Mouse (Mus musculus): Measurements from ENCODE around the gene Wipf1. TPM values are rescaled to one million over a fixed set of nuclear protein-coding genes. Genes with fewer than 3 reads are reported as not detected.

The Wipf1 gene
- polyA plus RNA-seq, 1 experiment = 16.1 TPM

DNA sequence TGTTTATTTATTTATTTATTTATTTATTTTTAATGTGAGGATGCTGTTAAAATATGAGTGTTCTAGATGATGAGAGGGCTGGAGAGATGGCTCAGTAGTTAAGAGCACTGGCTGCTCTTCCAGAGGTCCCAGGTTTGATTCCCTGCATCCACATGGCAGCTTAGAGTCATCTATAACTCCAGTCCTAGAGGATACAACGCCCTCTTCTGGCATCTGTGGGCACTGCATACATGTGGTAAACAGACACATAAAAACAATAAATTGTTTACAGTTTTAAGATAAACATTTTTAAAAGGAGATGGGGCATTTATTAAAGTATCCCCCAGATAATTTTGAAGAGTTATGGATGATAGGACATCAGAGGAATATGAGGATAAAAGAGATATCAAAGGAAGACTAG lies 10.2 kb upstream of the Wipf1 start:
- no peaks in the 10 kb centered on the region for H3K27me3 ChIP-seq (ENCODE audit: control insufficient read depth, insufficient read depth, insufficient read length)
- H3K79me3 ChIP-seq (ENCODE audit: low read depth) = no peaks in the 10 kb centered on the region
- H3K36me3 ChIP-seq (ENCODE audit: control insufficient read depth, insufficient read depth) = no peaks in the 10 kb centered on the region
- no peak overlapping the region for H3K4me3 ChIP-seq (ENCODE audit: insufficient read depth, poor library complexity, severe bottlenecking)
- H3K79me2 ChIP-seq (ENCODE audit: control insufficient read depth, insufficient read depth) = no peaks in the 10 kb centered on the region
- no peak for TF ChIP-seq MAX (IDR thresholded peaks at IDR 0.05)
- no peak for TF ChIP-seq CTCF (IDR thresholded peaks at IDR 0.05; ENCODE audit: control insufficient read depth, insufficient read depth, insufficient read length)
- no peak for TF ChIP-seq CEBPB (IDR thresholded peaks at IDR 0.05; ENCODE audit: low read depth)
- no peak for TF ChIP-seq MYOD1 (IDR thresholded peaks at IDR 0.05; ENCODE audit: control insufficient read depth, insufficient read length, low read depth)
- no peak for TF ChIP-seq USF1 (IDR thresholded peaks at IDR 0.05; ENCODE audit: low read depth)
- TF ChIP-seq MYOG (IDR thresholded peaks at IDR 0.05; ENCODE audit: control insufficient read depth, extremely low read depth, insufficient read length) = no peak
- TF ChIP-seq FOSL1 (IDR thresholded peaks at IDR 0.05; ENCODE audit: insufficient read depth, low read length, poor library complexity, severe bottlenecking) = no peak
- H3ac ChIP-seq (ENCODE audit: control insufficient read depth, insufficient read length, low read depth) = no peak overlapping the region

DNA sequence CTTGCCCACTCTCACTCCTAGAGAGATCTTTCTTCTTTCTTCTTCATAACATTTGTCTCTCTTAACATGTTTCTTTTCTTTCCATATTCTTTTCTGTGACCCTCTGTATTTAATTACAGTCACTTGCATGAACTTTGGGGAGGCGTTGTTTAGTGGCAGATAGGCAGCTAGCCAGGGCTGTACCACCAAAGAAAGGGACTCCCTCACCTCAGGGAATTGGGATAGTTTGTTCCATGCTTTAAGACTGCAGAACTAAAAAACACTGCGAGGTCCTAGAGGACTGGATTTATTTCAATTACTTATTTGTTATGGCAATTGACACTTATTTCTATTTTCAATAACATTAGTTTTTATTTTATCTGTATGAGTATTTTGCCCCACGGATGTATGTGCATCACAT lies 9.6 kb upstream of the Wipf1 start:
- Histone ChIP-seq H3K27me3 (ENCODE audit: control insufficient read depth, insufficient read depth, insufficient read length) (no peaks in the 10 kb centered on the region), H3ac (ENCODE audit: control insufficient read depth, insufficient read length, low read depth) (no peak overlapping the region), H3K4me3 (ENCODE audit: insufficient read depth, poor library complexity, severe bottlenecking) (no peak overlapping the region), H3K79me3 (ENCODE audit: low read depth) (no peaks in the 10 kb centered on the region), H3K79me2 (ENCODE audit: control insufficient read depth, insufficient read depth) (no peaks in the 10 kb centered on the region), H3K36me3 (ENCODE audit: control insufficient read depth, insufficient read depth) (no peaks in the 10 kb centered on the region)
- TF ChIP-seq MYOG (IDR thresholded peaks at IDR 0.05; ENCODE audit: control insufficient read depth, extremely low read depth, insufficient read length) (no peak), USF1 (IDR thresholded peaks at IDR 0.05; ENCODE audit: low read depth) (no peak), CEBPB (IDR thresholded peaks at IDR 0.05; ENCODE audit: low read depth) (no peak), CTCF (IDR thresholded peaks at IDR 0.05; ENCODE audit: control insufficient read depth, insufficient read depth, insufficient read length) (no peak)

DNA sequence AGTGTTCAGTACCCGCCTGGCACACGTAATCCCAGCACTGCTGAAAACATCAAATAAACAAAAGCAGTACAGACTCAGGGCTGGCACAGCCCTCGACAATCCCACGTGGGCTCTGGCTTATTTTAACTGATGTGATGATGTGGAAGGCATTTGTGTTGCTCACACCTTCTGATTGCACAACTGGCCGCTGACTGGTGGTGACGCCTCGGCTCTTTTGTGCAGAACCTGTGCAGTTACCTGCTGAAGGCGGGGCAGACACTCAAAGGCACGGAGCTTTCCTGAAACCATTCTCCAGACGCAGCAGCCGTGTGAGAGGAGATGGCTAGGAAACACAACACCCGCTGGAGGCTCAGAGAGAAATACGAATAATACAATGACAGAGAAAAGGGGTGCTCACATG lies 9.1 kb upstream of the Wipf1 start:
- H3K36me3 ChIP-seq (ENCODE audit: control insufficient read depth, insufficient read depth) = no peaks in the 10 kb centered on the region
- H3ac ChIP-seq (ENCODE audit: control insufficient read depth, insufficient read length, low read depth) = no peak overlapping the region
- no peak for TF ChIP-seq CTCF (IDR thresholded peaks at IDR 0.05; ENCODE audit: control insufficient read depth, insufficient read depth, insufficient read length)
- no peak for TF ChIP-seq MYOG (IDR thresholded peaks at IDR 0.05; ENCODE audit: control insufficient read depth, extremely low read depth, insufficient read length)
- no peak for TF ChIP-seq FOSL1 (IDR thresholded peaks at IDR 0.05; ENCODE audit: insufficient read depth, low read length, poor library complexity, severe bottlenecking)
- peak; percentile 14 for TF ChIP-seq CEBPB (IDR thresholded peaks at IDR 0.05; ENCODE audit: low read depth)
- TF ChIP-seq MYOD1 (IDR thresholded peaks at IDR 0.05; ENCODE audit: control insufficient read depth, insufficient read length, low read depth) = no peak
- TF ChIP-seq MAX (IDR thresholded peaks at IDR 0.05) = no peak
- TF ChIP-seq USF1 (IDR thresholded peaks at IDR 0.05; ENCODE audit: low read depth) = no peak
- H3K79me2 ChIP-seq (ENCODE audit: control insufficient read depth, insufficient read depth) = no peaks in the 10 kb centered on the region
- H3K27me3 ChIP-seq (ENCODE audit: control insufficient read depth, insufficient read depth, insufficient read length) = no peaks in the 10 kb centered on the region
- no peaks in the 10 kb centered on the region for H3K79me3 ChIP-seq (ENCODE audit: low read depth)
- no peak overlapping the region for H3K4me3 ChIP-seq (ENCODE audit: insufficient read depth, poor library complexity, severe bottlenecking)

DNA sequence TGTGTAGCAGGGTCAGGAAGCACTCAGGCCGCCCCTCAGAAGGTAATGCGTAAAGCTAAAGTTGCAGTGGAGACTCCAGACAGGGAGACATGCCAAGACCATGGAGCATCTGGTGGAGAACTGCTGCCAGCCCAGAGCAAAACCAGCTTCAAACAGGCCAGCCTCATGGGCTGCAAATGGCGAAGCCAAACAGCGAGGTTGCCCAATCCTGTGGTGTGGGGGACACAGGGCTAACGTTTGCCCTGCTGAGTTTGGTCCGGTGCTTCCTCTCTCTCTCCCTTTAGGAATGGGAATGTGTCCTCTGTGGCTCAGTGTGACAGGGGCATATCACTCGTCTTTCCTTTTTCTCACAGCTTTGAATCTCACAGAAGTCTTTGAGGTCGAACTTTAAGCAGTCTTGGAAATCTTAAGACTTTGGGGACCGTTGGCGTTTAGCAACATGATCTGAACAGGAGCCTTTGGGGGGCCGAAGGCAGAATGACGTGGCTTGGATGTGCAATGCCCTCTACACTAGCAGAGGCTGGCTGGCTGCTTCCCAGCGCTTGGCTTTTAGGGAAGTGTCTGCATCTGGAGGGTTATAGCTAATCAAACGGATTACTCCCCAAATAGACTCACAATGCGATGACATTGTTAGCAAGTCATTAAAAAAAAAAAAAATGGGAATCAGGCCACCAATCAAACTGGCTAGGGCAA lies 6.7 kb upstream of the Wipf1 start:
- Histone ChIP-seq H3K79me2 (ENCODE audit: control insufficient read depth, insufficient read depth) (no peaks in the 10 kb centered on the region), H3K36me3 (ENCODE audit: control insufficient read depth, insufficient read depth) (no peaks in the 10 kb centered on the region), H3K4me3 (ENCODE audit: insufficient read depth, poor library complexity, severe bottlenecking) (no peak overlapping the region), H3ac (ENCODE audit: control insufficient read depth, insufficient read length, low read depth) (no peak overlapping the region), H3K79me3 (ENCODE audit: low read depth) (no peaks in the 10 kb centered on the region), H3K27me3 (ENCODE audit: control insufficient read depth, insufficient read depth, insufficient read length) (no peaks in the 10 kb centered on the region)
- TF ChIP-seq MYOG (IDR thresholded peaks at IDR 0.05; ENCODE audit: control insufficient read depth, extremely low read depth, insufficient read length) (no peak), USF1 (IDR thresholded peaks at IDR 0.05; ENCODE audit: low read depth) (no peak), MAX (IDR thresholded peaks at IDR 0.05) (no peak), MYOD1 (IDR thresholded peaks at IDR 0.05; ENCODE audit: control insufficient read depth, insufficient read length, low read depth) (no peak), CEBPB (IDR thresholded peaks at IDR 0.05; ENCODE audit: low read depth) (no peak), FOSL1 (IDR thresholded peaks at IDR 0.05; ENCODE audit: insufficient read depth, low read length, poor library complexity, severe bottlenecking) (no peak), CTCF (IDR thresholded peaks at IDR 0.05; ENCODE audit: control insufficient read depth, insufficient read depth, insufficient read length) (no peak)

DNA sequence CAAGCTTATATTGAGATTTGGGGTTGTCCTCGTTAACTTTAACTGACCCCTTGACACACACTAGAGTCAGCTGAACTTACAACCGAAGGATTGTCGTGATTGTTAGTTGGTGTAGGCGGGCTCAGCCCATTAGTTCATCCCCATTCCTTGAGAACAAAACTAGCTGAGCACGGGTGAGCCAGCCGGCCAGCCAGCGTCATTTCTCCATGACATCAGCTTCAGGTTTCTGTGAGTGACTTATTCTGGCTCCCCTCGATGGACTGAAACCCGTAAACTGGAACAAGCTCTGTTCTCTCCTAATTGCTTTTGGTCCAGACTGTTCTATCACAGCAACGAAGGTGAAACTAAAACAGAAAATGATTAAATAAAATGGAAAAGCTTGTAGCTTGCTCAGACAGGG lies 5.2 kb upstream of the Wipf1 start:
- H3K4me3 ChIP-seq (ENCODE audit: insufficient read depth, poor library complexity, severe bottlenecking) = no peak overlapping the region
- peaks cover 6% of the 10 kb centered on the region for H3K79me2 ChIP-seq (ENCODE audit: control insufficient read depth, insufficient read depth)
- H3K36me3 ChIP-seq (ENCODE audit: control insufficient read depth, insufficient read depth) = no peaks in the 10 kb centered on the region
- H3K79me3 ChIP-seq (ENCODE audit: low read depth) = no peaks in the 10 kb centered on the region
- no peak overlapping the region for H3ac ChIP-seq (ENCODE audit: control insufficient read depth, insufficient read length, low read depth)
- no peaks in the 10 kb centered on the region for H3K27me3 ChIP-seq (ENCODE audit: control insufficient read depth, insufficient read depth, insufficient read length)
- TF ChIP-seq CEBPB (IDR thresholded peaks at IDR 0.05; ENCODE audit: low read depth) = no peak
- TF ChIP-seq MYOG (IDR thresholded peaks at IDR 0.05; ENCODE audit: control insufficient read depth, extremely low read depth, insufficient read length) = no peak
- TF ChIP-seq MYOD1 (IDR thresholded peaks at IDR 0.05; ENCODE audit: control insufficient read depth, insufficient read length, low read depth) = no peak
- TF ChIP-seq FOSL1 (IDR thresholded peaks at IDR 0.05; ENCODE audit: insufficient read depth, low read length, poor library complexity, severe bottlenecking) = no peak
- no peak for TF ChIP-seq CTCF (IDR thresholded peaks at IDR 0.05; ENCODE audit: control insufficient read depth, insufficient read depth, insufficient read length)
- no peak for TF ChIP-seq USF1 (IDR thresholded peaks at IDR 0.05; ENCODE audit: low read depth)
- TF ChIP-seq MAX (IDR thresholded peaks at IDR 0.05) = no peak

DNA sequence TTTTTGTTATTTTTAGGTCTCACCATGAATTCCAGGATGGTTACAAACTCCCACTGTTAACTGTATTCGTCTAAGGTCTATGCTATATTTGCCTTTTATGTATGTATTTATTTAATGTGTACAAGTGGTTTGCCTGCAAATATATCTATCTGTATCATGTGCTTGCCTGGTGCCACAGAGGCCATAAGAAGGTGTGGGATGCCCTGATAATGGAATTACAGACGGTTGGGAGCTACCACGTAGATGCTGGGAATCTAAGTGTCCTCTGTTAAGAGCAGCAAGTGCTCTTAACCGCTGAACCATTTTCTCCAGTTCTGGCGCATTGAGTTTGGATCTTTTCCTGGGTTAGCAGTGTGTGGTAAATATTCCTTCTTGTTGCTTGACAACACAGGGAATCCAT lies 953 bp upstream of the Wipf1 start:
- TF ChIP-seq FOSL1 (IDR thresholded peaks at IDR 0.05; ENCODE audit: insufficient read depth, low read length, poor library complexity, severe bottlenecking) (no peak), USF1 (IDR thresholded peaks at IDR 0.05; ENCODE audit: low read depth) (no peak), MAX (IDR thresholded peaks at IDR 0.05) (no peak), MYOG (IDR thresholded peaks at IDR 0.05; ENCODE audit: control insufficient read depth, extremely low read depth, insufficient read length) (no peak), CTCF (IDR thresholded peaks at IDR 0.05; ENCODE audit: control insufficient read depth, insufficient read depth, insufficient read length) (no peak), CEBPB (IDR thresholded peaks at IDR 0.05; ENCODE audit: low read depth) (no peak), MYOD1 (IDR thresholded peaks at IDR 0.05; ENCODE audit: control insufficient read depth, insufficient read length, low read depth) (no peak)
- Histone ChIP-seq H3K79me3 (ENCODE audit: low read depth) (peaks cover 27% of the 10 kb centered on the region), H3K36me3 (ENCODE audit: control insufficient read depth, insufficient read depth) (peaks cover 7% of the 10 kb centered on the region), H3K79me2 (ENCODE audit: control insufficient read depth, insufficient read depth) (peaks cover 48% of the 10 kb centered on the region), H3K4me3 (ENCODE audit: insufficient read depth, poor library complexity, severe bottlenecking) (no peak overlapping the region), H3ac (ENCODE audit: control insufficient read depth, insufficient read length, low read depth) (no peak overlapping the region), H3K27me3 (ENCODE audit: control insufficient read depth, insufficient read depth, insufficient read length) (no peaks in the 10 kb centered on the region)

Data from C2C12 (cell line).